Mouse (Mus musculus): ENCODE results near the gene March2. TPM values are rescaled to one million over a fixed set of nuclear protein-coding genes. Genes with fewer than 3 reads are reported as not detected.
A peak's percentile ranks its signal among the peaks of the same experiment; 100 is the strongest.

March2 gene
- 69.1 and 73.5 TPM in 2 replicates for polyA plus RNA-seq (2014; fragmentation: Nextera tagmentation; extraction: Ambion mirVana)

DNA sequence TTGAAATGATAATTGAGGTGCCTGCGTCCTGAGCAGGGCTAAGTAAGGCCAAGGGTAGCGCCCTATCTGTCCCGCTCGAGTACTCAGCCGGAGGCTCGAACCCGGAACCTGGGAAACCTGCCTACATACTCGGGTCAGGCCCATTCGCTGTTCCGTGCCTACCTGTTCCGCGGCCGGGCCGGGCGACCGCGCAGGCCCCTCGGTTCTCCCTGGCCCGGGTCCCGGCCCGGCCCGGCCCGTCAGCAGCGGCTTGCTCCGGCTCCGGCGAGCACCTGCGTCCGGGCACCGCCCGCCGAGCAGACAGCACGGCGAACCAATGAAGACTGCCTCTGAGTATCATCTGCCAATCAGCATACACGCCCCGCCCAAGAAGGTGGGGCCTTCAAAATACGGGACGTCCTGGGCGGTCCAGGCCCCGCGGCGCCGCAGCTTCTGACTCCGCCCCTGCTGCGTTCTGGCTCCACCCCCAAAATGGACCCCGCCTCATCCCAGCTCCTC, at the start of gene March2:
Gene March2, minus strand, starts transcription at position 287 of the 498 bp plus-strand sequence.
- ATAC-seq (ENCODE audit: low read depth): peak; percentile 100
- H3K9me3 ChIP-seq (ENCODE audit: control insufficient read depth, low read length): no peaks in the 10 kb centered on the region
- under 1% methylated on average over 46 of the region's 46 CpGs for WGBS
- peak within 1 kb of the TSS; percentile 64 for H3K9ac ChIP-seq (replicated peaks; ENCODE audit: low read depth, low read length)
- H3K4me3 ChIP-seq (ENCODE audit: low read depth, low read length): peak within 1 kb of the TSS; percentile 57
- H3K36me3 ChIP-seq (ENCODE audit: control insufficient read depth, insufficient read depth, low read length): no peaks in the 10 kb centered on the region
- H3K4me2 ChIP-seq (ENCODE audit: low read depth, low read length): peak within 1 kb of the TSS; percentile 81
- no peaks in the 10 kb centered on the region for H3K27me3 ChIP-seq (ENCODE audit: control insufficient read depth, insufficient read depth, low read length)
- H3K27ac ChIP-seq (ENCODE audit: low read depth, low read length): peak within 1 kb of the TSS; percentile 50; the same call in 1 of the 2 replicates
- 0 out of 2 replicates have a peak, but pooled peaks cover 5% of the 10 kb centered on the region for H3K4me1 ChIP-seq (ENCODE audit: control insufficient read depth, insufficient read depth, low read length)

DNA sequence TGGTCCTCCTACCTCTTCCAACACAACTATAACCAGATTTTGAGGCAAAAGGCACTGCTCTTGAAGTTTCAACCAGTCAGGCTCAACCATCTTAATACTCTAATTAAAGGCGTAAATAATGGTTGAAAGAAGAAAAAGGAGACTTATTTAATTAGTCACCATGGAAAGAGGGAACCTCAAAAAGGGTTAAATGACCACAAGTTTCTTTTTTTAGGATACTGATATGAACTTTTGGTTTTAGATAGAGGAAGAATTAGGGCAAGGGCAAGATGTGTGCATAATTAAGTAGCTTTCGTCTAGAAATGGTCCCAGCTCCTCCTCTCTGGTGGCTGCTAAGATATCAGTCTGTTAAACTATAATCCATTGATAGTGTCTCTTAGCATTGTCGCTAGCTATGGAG, 47.9 kb upstream of the March2 start:
- Histone ChIP-seq H3K9ac (replicated peaks; ENCODE audit: low read depth, low read length) (no peak overlapping the region), H3K27ac (ENCODE audit: low read depth, low read length) (no peak overlapping the region), H3K27me3 (ENCODE audit: control insufficient read depth, insufficient read depth, low read length) (no peaks in the 10 kb centered on the region), H3K36me3 (ENCODE audit: control insufficient read depth, insufficient read depth, low read length) (no peaks in the 10 kb centered on the region), H3K9me3 (ENCODE audit: control insufficient read depth, low read length) (no peaks in the 10 kb centered on the region), H3K4me2 (ENCODE audit: low read depth, low read length) (no peak overlapping the region), H3K4me3 (ENCODE audit: low read depth, low read length) (no peak overlapping the region), H3K4me1 (ENCODE audit: control insufficient read depth, insufficient read depth, low read length) (no peaks in the 10 kb centered on the region)
- ATAC-seq (ENCODE audit: low read depth): no peak
- WGBS: 83% methylated on average over 3 of the region's 3 CpGs

DNA sequence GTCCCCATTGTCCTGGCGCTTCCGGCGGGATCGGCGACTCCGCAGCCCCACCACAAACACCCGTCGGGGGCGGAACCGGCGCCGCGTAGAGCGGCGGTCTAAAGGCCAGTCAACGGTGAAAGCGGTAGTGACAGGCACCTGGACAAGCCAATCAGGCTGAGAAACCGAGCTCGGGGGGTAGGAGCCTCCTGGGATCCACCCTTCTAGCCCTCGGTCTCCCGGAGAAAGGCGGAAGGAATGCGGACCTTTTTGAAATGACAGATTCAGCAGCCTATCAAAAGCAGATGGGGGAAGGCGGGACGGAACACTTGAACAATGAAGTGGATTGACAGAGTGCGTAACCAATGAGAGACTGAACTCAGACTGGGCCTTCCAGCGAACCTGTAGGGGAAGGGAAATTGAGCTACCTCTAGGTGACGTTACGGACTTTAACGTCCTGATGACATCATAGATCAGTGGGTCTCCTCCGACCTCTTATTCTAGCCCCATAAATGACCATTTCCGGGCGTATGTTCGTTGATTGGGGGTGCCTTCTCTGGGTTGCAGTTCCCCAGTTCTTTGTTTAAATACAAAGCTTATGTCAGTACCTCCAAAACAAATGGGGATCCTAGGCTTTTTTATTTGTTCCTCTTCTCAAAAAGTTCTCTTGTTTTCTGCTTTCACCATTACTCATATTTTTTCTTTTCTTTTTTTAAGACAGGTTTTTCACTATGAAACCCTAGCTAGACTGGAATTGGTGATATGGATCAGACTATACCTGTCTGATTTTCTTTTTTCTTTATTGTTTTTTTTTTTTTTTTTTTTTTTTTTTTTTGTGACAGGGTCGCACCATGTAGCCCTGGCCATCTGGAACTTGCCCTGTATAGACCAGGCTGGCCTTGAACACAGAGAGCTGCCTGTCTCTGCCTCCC, 42.0 kb upstream of the March2 start, which contains the start of gene Rab11b:
Gene Rab11b, minus strand, starts transcription at position 276 of the 911 bp plus-strand sequence.
- 3% methylated on average over 35 of the region's 35 CpGs for whole genome bisulfite sequencing
- Histone ChIP-seq H3K27ac (ENCODE audit: low read depth, low read length) (peak within 1 kb of the TSS; percentile 99), H3K4me2 (ENCODE audit: low read depth, low read length) (peak within 1 kb of the TSS; percentile 85), H3K36me3 (ENCODE audit: control insufficient read depth, insufficient read depth, low read length) (no peaks in the 10 kb centered on the region), H3K4me3 (ENCODE audit: low read depth, low read length) (peak within 1 kb of the TSS; percentile 77), H3K27me3 (ENCODE audit: control insufficient read depth, insufficient read depth, low read length) (no peaks in the 10 kb centered on the region), H3K4me1 (ENCODE audit: control insufficient read depth, insufficient read depth, low read length) (peaks cover 38% of the 10 kb centered on the region), H3K9ac (replicated peaks; ENCODE audit: low read depth, low read length) (peak within 1 kb of the TSS; percentile 97), H3K9me3 (ENCODE audit: control insufficient read depth, low read length) (no peaks in the 10 kb centered on the region)
- ATAC-seq (ENCODE audit: low read depth): peak; percentile 98

DNA sequence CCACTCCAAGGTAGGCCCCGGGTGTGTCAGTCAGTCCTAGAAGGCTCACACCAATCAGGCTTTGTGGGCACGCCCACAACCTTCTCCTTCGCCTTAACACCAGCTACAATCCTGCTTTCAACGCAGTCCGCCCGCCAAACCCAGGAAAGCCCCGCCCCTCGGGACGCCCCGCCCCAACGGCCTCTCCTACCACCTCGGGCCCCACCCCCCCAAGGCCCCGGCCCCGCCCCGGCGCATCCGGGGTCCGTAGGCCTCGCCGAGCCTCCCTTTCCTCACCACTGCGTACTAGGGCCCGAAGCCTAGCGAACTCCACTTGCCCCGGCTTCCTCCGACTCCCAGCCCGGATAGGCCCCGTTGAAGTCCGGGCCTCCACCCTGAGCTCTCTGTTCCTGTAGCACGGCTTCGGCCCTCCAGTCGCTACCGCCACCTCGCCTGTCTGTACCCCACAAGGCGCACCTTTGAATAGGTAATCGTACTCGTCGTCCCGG, 41.3 kb upstream of the March2 start:
- peak overlapping the region; percentile 85 for H3K4me2 ChIP-seq (ENCODE audit: low read depth, low read length)
- ATAC-seq (ENCODE audit: low read depth): peak; percentile 84
- under 1% methylated on average over 33 of the region's 38 CpGs for WGBS
- H3K4me3 ChIP-seq (ENCODE audit: low read depth, low read length): peak overlapping the region; percentile 77
- no peaks in the 10 kb centered on the region for H3K27me3 ChIP-seq (ENCODE audit: control insufficient read depth, insufficient read depth, low read length)
- H3K4me1 ChIP-seq (ENCODE audit: control insufficient read depth, insufficient read depth, low read length): peaks cover 42% of the 10 kb centered on the region
- peak overlapping the region; percentile 97 for H3K9ac ChIP-seq (replicated peaks; ENCODE audit: low read depth, low read length)
- peak overlapping the region; percentile 99 for H3K27ac ChIP-seq (ENCODE audit: low read depth, low read length)
- H3K36me3 ChIP-seq (ENCODE audit: control insufficient read depth, insufficient read depth, low read length): no peaks in the 10 kb centered on the region
- no peaks in the 10 kb centered on the region for H3K9me3 ChIP-seq (ENCODE audit: control insufficient read depth, low read length)

DNA sequence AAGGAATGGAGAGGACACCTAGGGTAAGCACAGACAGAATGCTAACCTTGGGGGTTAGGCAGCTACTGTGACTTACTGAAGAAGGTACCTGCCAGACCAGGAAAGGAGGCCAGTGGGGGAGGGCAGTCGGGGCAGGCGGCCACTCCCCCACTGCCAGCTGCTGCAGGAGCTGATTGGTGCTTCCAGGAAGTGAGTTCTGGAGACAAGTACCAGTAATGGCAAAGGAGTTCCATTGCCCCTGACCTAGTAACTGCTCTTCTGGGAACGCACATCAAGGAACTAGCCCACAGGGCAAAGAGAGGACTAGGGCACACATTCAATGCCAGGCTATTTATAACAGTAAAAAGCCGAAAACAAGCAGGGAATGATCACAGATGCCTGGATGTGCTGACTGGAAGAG, 38.8 kb upstream of the March2 start:
- H3K27me3 ChIP-seq (ENCODE audit: control insufficient read depth, insufficient read depth, low read length): no peaks in the 10 kb centered on the region
- H3K27ac ChIP-seq (ENCODE audit: low read depth, low read length): no peak overlapping the region
- H3K4me2 ChIP-seq (ENCODE audit: low read depth, low read length): peak overlapping the region; percentile 17; the same call in 1 of the 2 replicates
- H3K36me3 ChIP-seq (ENCODE audit: control insufficient read depth, insufficient read depth, low read length): no peaks in the 10 kb centered on the region
- H3K4me1 ChIP-seq (ENCODE audit: control insufficient read depth, insufficient read depth, low read length): peaks cover 46% of the 10 kb centered on the region
- no peak overlapping the region for H3K4me3 ChIP-seq (ENCODE audit: low read depth, low read length)
- H3K9ac ChIP-seq (replicated peaks; ENCODE audit: low read depth, low read length): peak overlapping the region; percentile 25; the same call in 1 of the 2 replicates
- no peak for ATAC-seq (ENCODE audit: low read depth)
- 68% methylated on average over 4 of the region's 4 CpGs for WGBS
- H3K9me3 ChIP-seq (ENCODE audit: control insufficient read depth, low read length): no peaks in the 10 kb centered on the region

DNA sequence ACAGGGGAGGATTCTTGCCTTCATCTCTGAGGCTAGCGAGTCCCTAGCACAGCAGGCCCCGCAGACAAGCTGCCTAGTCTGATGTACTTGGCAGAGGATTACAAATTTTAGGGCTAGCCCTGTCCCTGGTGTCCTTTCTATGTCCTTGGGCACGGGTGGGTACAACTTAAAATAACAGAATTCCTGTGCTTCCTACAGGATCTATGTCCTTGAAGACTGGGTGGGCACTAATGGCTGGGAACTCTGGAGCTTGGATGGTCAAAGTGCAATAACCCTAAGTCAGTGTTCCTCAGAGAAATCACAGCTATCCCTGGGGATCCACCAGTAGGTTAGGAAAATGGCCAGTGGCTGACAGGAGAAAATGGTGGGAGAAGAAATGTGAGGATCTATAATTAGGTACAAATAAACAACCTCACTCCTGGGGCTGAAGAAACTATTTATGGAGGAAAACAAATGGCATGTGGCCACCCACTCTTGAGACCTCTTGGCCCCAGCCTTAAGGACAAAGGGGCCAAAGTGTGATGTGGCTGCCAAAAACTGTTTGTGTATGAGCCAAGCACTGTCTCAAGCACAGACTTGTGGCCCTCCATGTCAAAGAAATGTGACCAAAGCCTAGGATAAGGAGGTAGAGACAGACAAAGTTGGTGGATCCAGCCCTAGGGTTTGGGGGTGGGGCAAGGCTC, 37.8 kb upstream of the March2 start:
- Histone ChIP-seq H3K27ac (ENCODE audit: low read depth, low read length) (no peak overlapping the region), H3K4me1 (ENCODE audit: control insufficient read depth, insufficient read depth, low read length) (peaks cover 46% of the 10 kb centered on the region), H3K27me3 (ENCODE audit: control insufficient read depth, insufficient read depth, low read length) (no peaks in the 10 kb centered on the region), H3K9ac (replicated peaks; ENCODE audit: low read depth, low read length) (no peak overlapping the region), H3K9me3 (ENCODE audit: control insufficient read depth, low read length) (no peaks in the 10 kb centered on the region), H3K4me3 (ENCODE audit: low read depth, low read length) (no peak overlapping the region), H3K4me2 (ENCODE audit: low read depth, low read length) (no peak overlapping the region), H3K36me3 (ENCODE audit: control insufficient read depth, insufficient read depth, low read length) (no peaks in the 10 kb centered on the region)
- 84% methylated on average over 3 of the region's 3 CpGs for WGBS
- ATAC-seq (ENCODE audit: low read depth): no peak

DNA sequence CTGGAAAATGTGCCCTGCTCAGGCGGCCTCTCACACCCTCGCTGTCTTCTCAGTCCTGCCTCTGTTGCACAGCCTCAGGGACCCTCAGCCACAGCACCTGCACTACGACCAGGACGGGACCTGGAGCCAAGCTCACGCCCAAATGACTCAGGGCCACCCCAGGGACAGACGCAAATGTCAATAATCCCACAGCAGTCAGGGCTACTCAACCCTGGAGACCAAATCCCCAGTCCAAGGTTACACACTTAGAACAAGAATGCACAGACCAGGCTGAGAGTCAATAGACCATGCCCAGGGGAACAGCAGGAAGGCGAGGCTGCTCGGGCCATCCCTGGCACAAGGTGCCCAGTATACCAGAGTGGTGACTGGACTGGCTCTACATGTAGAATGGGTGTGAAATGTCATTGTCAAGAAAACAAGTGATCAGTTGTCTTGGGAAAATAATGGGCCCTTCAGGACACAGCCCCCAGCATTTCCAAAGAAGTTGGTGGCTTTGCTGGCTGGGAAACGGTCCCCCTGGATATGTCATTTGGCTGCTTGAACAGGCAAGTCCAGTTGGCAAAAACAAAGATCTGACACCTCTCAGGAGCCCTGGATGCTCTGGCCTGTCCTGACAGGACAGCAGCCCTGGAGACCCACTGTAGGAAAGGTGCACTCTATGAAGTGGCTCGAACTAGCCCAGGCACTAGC, 37.1 kb upstream of the March2 start:
- H3K9ac ChIP-seq (replicated peaks; ENCODE audit: low read depth, low read length): no peak overlapping the region
- no peak for ATAC-seq (ENCODE audit: low read depth)
- no peak overlapping the region for H3K4me2 ChIP-seq (ENCODE audit: low read depth, low read length)
- H3K9me3 ChIP-seq (ENCODE audit: control insufficient read depth, low read length): no peaks in the 10 kb centered on the region
- peaks cover 46% of the 10 kb centered on the region for H3K4me1 ChIP-seq (ENCODE audit: control insufficient read depth, insufficient read depth, low read length)
- no peaks in the 10 kb centered on the region for H3K27me3 ChIP-seq (ENCODE audit: control insufficient read depth, insufficient read depth, low read length)
- no peak overlapping the region for H3K27ac ChIP-seq (ENCODE audit: low read depth, low read length)
- no peaks in the 10 kb centered on the region for H3K36me3 ChIP-seq (ENCODE audit: control insufficient read depth, insufficient read depth, low read length)
- H3K4me3 ChIP-seq (ENCODE audit: low read depth, low read length): no peak overlapping the region
- WGBS: 71% methylated on average over 10 of the region's 10 CpGs

DNA sequence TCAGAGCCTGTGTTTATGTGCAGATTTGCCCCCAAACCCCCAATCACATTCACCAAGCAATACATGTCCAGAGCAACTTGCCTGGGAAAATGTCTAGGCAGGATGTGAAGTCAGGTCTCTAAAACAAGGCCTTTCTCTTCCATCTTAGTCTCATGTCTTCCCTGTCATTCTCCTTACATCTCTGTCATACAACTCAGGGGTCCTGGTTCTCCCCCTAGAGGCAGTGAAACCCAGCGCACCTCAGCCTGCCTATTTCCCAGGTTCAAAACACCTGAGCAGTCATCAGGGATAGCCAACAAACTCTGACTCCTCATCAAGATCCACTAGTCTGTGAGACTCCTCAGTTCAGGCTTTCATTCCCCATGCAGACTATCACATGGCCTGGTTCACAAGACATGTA, 36.2 kb upstream of the March2 start:
- peaks cover 2% of the 10 kb centered on the region; the same call in 1 of the 2 replicates for H3K36me3 ChIP-seq (ENCODE audit: control insufficient read depth, insufficient read depth, low read length)
- H3K27ac ChIP-seq (ENCODE audit: low read depth, low read length): no peak overlapping the region
- no peak overlapping the region for H3K4me2 ChIP-seq (ENCODE audit: low read depth, low read length)
- no peak overlapping the region for H3K9ac ChIP-seq (replicated peaks; ENCODE audit: low read depth, low read length)
- ATAC-seq (ENCODE audit: low read depth): no peak
- WGBS: 68% methylated on average over 1 of the region's 1 CpGs
- peaks cover 46% of the 10 kb centered on the region for H3K4me1 ChIP-seq (ENCODE audit: control insufficient read depth, insufficient read depth, low read length)
- H3K9me3 ChIP-seq (ENCODE audit: control insufficient read depth, low read length): no peaks in the 10 kb centered on the region
- no peaks in the 10 kb centered on the region for H3K27me3 ChIP-seq (ENCODE audit: control insufficient read depth, insufficient read depth, low read length)
- no peak overlapping the region for H3K4me3 ChIP-seq (ENCODE audit: low read depth, low read length)

Measured in neural tube, embryonic 14.5 days (tissue).